Mouse (Mus musculus) liver, embryonic 16.5 days (tissue): ENCODE data around the gene Hacd2. TPM values are rescaled to one million over a fixed set of nuclear protein-coding genes. Genes with fewer than 3 reads are reported as not detected.

ENCODE experiments used
- ATAC-seq: fragments of 200-750 bp; cut with Nextera tagmentation; 2 replicates; pipeline ENCODE4 v1.8.0; 2017; ENCODE audit warnings: low read depth, mild to moderate bottlenecking, moderate number of reproducible peaks, moderate library complexity
- H3K27ac ChIP-seq: fragments of 300-500 bp; sonication (generic); 2 replicates; pipeline ENCODE4 v1.5.1; 2014; ENCODE audit warnings: mild to moderate bottlenecking, low read length
- H3K27me3 ChIP-seq: fragments of 300-500 bp; sonication (generic); 2 replicates; pipeline ENCODE4 v1.6.1; 2014; ENCODE audit warnings: low read depth, low read length, mixed read lengths; ENCODE audit not compliant: control insufficient read depth, insufficient read depth
- H3K36me3 ChIP-seq: fragments of 300-500 bp; sonication (generic); 2 replicates; pipeline ENCODE4 v1.6.1; 2014; ENCODE audit warnings: mild to moderate bottlenecking; ENCODE audit not compliant: control insufficient read depth, insufficient read depth
- H3K4me1 ChIP-seq: fragments of 300-500 bp; sonication (generic); 2 replicates; pipeline ENCODE4 v1.6.1; 2014; ENCODE audit warnings: low read depth, low read length, mixed read lengths; ENCODE audit not compliant: control insufficient read depth
- H3K4me2 ChIP-seq: fragments of 300-500 bp; sonication (generic); 2 replicates; pipeline ENCODE4 v1.6.1; 2014; ENCODE audit warnings: low read depth, low read length, mixed read lengths
- H3K4me3 ChIP-seq: fragments of 300-500 bp; sonication (generic); 2 replicates; pipeline ENCODE4 v1.5.1; 2014; ENCODE audit warnings: low read depth, mild to moderate bottlenecking, low read length
- H3K9ac ChIP-seq: fragments of 300-500 bp; sonication (generic); 2 replicates; pipeline ENCODE4 v1.6.1; 2014; ENCODE audit warnings: low read depth, low read length
- H3K9me3 ChIP-seq: fragments of 300-500 bp; sonication (generic); replicated peaks from 2 replicates; pipeline ENCODE4 v1.6.1; 2016; ENCODE audit warnings: low read length; ENCODE audit not compliant: control insufficient read depth
- WGBS: fragments of 180-500 bp; shearing (Covaris S2); extraction: QIAGEN DNeasy Blood & Tissue Kit; methylation state at CpG from one replicate; pipeline ENCODE4 v1.1.7; 2014; ENCODE audit not compliant: insufficient replicate concordance; 5-methylcytosine and 5-hydroxymethylcytosine counted together
- polyA plus RNA-seq: library from polyadenylated mRNA; unstranded; fragments of >200 nt; fragmentation: Nextera tagmentation; extraction: Ambion mirVana; gene quantifications from 2 replicates; pipeline ENCODE4 v1.2.1, GENCODE M21; 2015

Hacd2 gene
- polyA plus RNA-seq, 1 experiment from 2014 or later: 109 TPM

GRCm38 (mm10) chr16:35018470-35018974 lies 3.7 kb upstream of the Hacd2 start:
- no peak overlapping the region for H3K4me2 ChIP-seq
- H3K9me3 ChIP-seq: no peaks in the 10 kb centered on the region
- H3K27me3 ChIP-seq: peaks cover 4% of the 10 kb centered on the region; the same call in 1 of the 2 replicates
- H3K36me3 ChIP-seq: no peaks in the 10 kb centered on the region
- 64% methylated on average over 1 of the region's 1 CpGs for WGBS
- ATAC-seq: no peak
- H3K27ac ChIP-seq: no peak overlapping the region
- H3K9ac ChIP-seq: no peak overlapping the region
- no peaks in the 10 kb centered on the region; the same call in 1 of the 2 replicates for H3K4me1 ChIP-seq
- no peak overlapping the region for H3K4me3 ChIP-seq

- 46% methylated on average over 5 of the region's 5 CpGs for WGBS
Measured at GRCm38 (mm10) chr16:35021903-35022241, 356 bp upstream of the Hacd2 start.

DNA sequence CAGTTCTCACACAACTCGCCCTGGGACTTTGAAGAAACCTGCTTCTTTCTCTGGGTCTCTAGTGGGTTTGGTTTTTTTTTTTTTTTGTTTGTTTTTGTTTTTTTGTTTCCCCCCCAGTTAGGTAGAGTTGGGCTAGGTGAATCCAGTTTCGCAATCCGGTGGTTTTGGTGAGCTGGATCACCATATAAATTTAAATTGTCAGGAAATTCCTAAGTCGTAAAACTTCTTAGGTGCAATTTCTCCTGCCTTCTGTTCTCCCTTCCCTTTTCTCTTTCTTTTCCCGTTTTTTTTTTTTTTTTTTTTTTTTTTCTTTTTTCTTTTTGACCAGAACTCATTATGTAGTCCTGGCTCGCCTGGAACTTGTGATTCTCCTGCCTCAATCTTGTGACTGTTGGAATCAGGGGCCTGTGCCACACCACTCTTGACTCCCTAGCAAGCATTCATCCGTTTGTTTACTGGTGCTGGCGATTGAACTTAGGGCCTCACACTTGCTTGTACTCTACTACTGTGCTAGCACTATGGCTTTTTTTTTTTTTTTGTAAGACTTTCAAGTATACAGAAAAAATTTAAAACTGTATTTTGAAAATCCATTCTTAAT lies 1.0 kb downstream of the Hacd2 start:
- Histone ChIP-seq H3K9me3 (no peaks in the 10 kb centered on the region), H3K4me3 (peak overlapping the region; percentile 93), H3K27ac (peak overlapping the region; percentile 83; the same call in 1 of the 2 replicates), H3K9ac (peak overlapping the region; percentile 89), H3K4me1 (no peaks in the 10 kb centered on the region; the same call in 1 of the 2 replicates), H3K27me3 (peaks cover 4% of the 10 kb centered on the region; the same call in 1 of the 2 replicates), H3K4me2 (peak overlapping the region; percentile 81), H3K36me3 (no peaks in the 10 kb centered on the region)
- no peak for ATAC-seq
- WGBS: 9% methylated on average over 8 of the region's 8 CpGs

More at GRCm38 (mm10) chr16:35021903-35022241, 356 bp upstream of the Hacd2 start:
- no peak for ATAC-seq
- no peak overlapping the region for H3K27ac ChIP-seq
- no peaks in the 10 kb centered on the region for H3K9me3 ChIP-seq
- H3K36me3 ChIP-seq: no peaks in the 10 kb centered on the region
- no peaks in the 10 kb centered on the region; the same call in 1 of the 2 replicates for H3K4me1 ChIP-seq
- peak overlapping the region; percentile 93 for H3K4me3 ChIP-seq
- H3K27me3 ChIP-seq: peaks cover 4% of the 10 kb centered on the region; the same call in 1 of the 2 replicates
- H3K4me2 ChIP-seq: peak overlapping the region; percentile 81
- no peak overlapping the region for H3K9ac ChIP-seq

DNA sequence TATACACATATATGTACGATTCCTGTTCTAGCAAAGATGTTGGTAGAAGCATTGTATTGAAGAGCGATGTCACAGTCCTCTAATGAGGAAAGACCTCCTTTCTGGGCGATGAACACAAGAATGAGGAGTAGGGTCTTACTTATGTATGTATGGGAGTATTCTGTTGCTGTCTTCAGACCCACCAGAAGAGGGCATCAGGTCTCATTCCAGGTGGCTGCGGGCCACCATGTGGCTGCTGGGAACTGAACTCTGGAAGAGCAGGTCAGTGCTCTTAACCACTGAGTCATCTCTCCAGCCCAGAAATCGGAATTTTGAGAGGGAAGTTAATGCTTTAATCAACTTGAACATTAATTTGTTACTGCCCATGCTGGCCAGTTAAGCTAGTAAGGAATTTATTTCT lies 2.1 kb downstream of the Hacd2 start:
- 87% methylated on average over 5 of the region's 5 CpGs for WGBS
- H3K9me3 ChIP-seq: no peaks in the 10 kb centered on the region
- H3K4me3 ChIP-seq: no peak overlapping the region
- peaks cover 3% of the 10 kb centered on the region; the same call in 1 of the 2 replicates for H3K36me3 ChIP-seq
- peaks cover 4% of the 10 kb centered on the region; the same call in 1 of the 2 replicates for H3K27me3 ChIP-seq
- no peak overlapping the region for H3K9ac ChIP-seq
- H3K4me2 ChIP-seq: no peak overlapping the region
- H3K4me1 ChIP-seq: no peaks in the 10 kb centered on the region; the same call in 1 of the 2 replicates
- ATAC-seq: no peak
- no peak overlapping the region for H3K27ac ChIP-seq

- Histone ChIP-seq H3K36me3 (peaks cover 3% of the 10 kb centered on the region; the same call in 1 of the 2 replicates), H3K9ac (no peak overlapping the region), H3K27ac (no peak overlapping the region), H3K9me3 (no peaks in the 10 kb centered on the region), H3K4me2 (no peak overlapping the region), H3K4me3 (no peak overlapping the region), H3K4me1 (no peaks in the 10 kb centered on the region; the same call in 1 of the 2 replicates), H3K27me3 (peaks cover 4% of the 10 kb centered on the region; the same call in 1 of the 2 replicates)
- ATAC-seq: no peak
- WGBS: 70% methylated on average over 4 of the region's 4 CpGs
Measured at GRCm38 (mm10) chr16:35025347-35025746, 3.1 kb downstream of the Hacd2 start.

- H3K27me3 ChIP-seq: no peaks in the 10 kb centered on the region
- 0 out of 2 replicates have a peak, but pooled peaks have one; percentile 11 for ATAC-seq
- no peak overlapping the region for H3K4me3 ChIP-seq
- no peaks in the 10 kb centered on the region for H3K9me3 ChIP-seq
- WGBS: 64% methylated on average over 3 of the region's 3 CpGs
- no peak overlapping the region for H3K9ac ChIP-seq
- peaks cover 3% of the 10 kb centered on the region; the same call in 1 of the 2 replicates for H3K36me3 ChIP-seq
- peaks cover 14% of the 10 kb centered on the region for H3K4me1 ChIP-seq
- H3K27ac ChIP-seq: peak overlapping the region; percentile 65
- no peak overlapping the region for H3K4me2 ChIP-seq
Measured at GRCm38 (mm10) chr16:35033241-35033640, 11.0 kb downstream of the Hacd2 start.

GRCm38 (mm10) chr16:35033809-35034577 lies 11.8 kb downstream of the Hacd2 start:
- Histone ChIP-seq H3K9ac (no peak overlapping the region), H3K27me3 (no peaks in the 10 kb centered on the region), H3K9me3 (no peaks in the 10 kb centered on the region), H3K27ac (peak overlapping the region; percentile 65), H3K4me3 (no peak overlapping the region), H3K36me3 (no peaks in the 10 kb centered on the region), H3K4me2 (no peak overlapping the region), H3K4me1 (peaks cover 14% of the 10 kb centered on the region)
- WGBS: 47% methylated on average over 8 of the region's 8 CpGs
- ATAC-seq: peak; percentile 72

- no peak for ATAC-seq
- Histone ChIP-seq H3K9ac (no peak overlapping the region), H3K36me3 (no peaks in the 10 kb centered on the region), H3K4me1 (peaks cover 14% of the 10 kb centered on the region), H3K4me3 (no peak overlapping the region), H3K27me3 (no peaks in the 10 kb centered on the region), H3K4me2 (no peak overlapping the region), H3K9me3 (no peaks in the 10 kb centered on the region), H3K27ac (no peak overlapping the region)
- WGBS: 86% methylated on average over 5 of the region's 5 CpGs
Measured at GRCm38 (mm10) chr16:35034971-35035370, 12.7 kb downstream of the Hacd2 start.

DNA sequence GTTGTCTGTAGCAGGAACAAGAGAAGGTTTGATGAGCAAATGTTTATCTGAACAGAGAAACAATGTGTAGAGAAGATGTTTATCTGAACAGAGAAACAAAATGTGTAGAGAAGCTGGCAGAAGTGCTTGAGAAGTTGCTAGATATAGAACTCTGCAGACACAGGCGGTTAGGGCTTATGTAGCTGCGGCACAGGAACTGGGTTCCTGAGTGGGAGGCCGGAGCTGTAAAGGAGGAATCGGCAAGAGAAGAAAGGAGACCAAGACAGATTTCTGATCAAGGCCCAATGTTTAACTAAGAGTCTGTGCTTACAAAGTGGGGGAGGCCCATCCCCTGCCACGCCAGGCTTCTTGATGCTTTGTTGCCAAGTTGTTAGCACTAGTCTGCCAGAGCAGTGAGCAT lies 14.5 kb downstream of the Hacd2 start:
- H3K36me3 ChIP-seq: no peaks in the 10 kb centered on the region
- no peak for ATAC-seq
- WGBS: 81% methylated on average over 5 of the region's 5 CpGs
- H3K4me2 ChIP-seq: no peak overlapping the region
- H3K9me3 ChIP-seq: no peaks in the 10 kb centered on the region
- H3K4me1 ChIP-seq: peaks cover 14% of the 10 kb centered on the region
- no peak overlapping the region for H3K4me3 ChIP-seq
- no peaks in the 10 kb centered on the region for H3K27me3 ChIP-seq
- no peak overlapping the region for H3K9ac ChIP-seq
- no peak overlapping the region for H3K27ac ChIP-seq
